In the genomic region with DNA sequence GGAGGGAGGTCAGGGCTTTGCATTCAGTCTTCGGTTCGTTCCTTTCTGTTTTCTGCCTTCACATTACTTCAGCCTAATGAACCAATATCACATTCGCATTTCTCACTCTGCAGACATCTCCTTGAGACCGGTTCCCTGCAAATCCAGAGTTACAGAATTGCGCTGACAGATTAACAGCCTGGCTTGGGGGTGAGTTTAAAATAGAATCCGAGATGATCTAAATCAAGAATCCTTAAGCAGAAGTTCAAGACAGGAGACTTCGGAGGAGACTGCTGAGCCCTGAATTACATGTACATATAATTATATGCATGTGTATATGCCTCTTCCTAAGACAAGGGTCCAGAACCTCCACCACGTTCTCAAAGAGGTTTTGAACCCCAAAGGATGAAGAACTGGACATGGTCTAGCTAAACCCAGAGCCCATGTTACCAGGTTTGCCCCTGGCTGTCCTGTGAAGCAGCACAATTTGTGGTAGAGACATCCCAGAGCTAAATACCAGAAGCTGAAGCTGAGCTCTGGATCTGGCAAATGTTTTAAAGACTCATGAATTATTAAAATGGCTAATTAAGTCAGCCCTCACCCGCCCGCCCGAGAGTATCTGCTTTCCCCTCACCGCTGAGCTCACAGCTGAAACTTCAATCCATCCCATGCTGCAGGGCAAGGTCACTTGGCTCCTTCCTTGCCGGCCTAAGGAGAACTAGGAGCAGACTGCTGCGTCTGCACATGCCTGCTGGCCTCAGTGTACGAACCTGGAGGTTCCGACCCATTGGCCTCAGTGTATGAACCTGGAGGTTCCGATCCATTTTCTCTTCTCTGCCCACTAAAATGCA, we compare ENCODE assay signal across 8 mouse cellular contexts. TPM values are rescaled to one million over a fixed set of nuclear protein-coding genes. Genes with fewer than 3 reads are reported as not detected.
DNase-seq lines count a peak whose midpoint lies in the region; ATAC-seq and TF ChIP-seq lines count a peak whose summit lies in the region.

No protein-coding gene starts in this region.

- H3K4me3 ChIP-seq in megakaryocyte, embryonic 14.5 days (replicated peaks) = peak overlapping the region; percentile 86
- H3K4me3 ChIP-seq in limb, embryonic 12.5 days (replicated peaks) = peak overlapping the region; percentile 17
- H3K4me3 ChIP-seq in cerebellum, adult 2 months (replicated peaks; ENCODE audit: insufficient read depth, low read depth, low read length) = no peak overlapping the region

- TF ChIP-seq CTCF in cerebellum, adult 2 months (IDR thresholded peaks at IDR 0.05; ENCODE audit: borderline replicate concordance, insufficient read depth, low read depth, low read length) = no peak

- H3K36me3 ChIP-seq in megakaryocyte, embryonic 14.5 days (replicated peaks; ENCODE audit: low read length) = no peaks in the 10 kb centered on the region
- H3K36me3 ChIP-seq in limb, embryonic 12.5 days = no peaks in the 10 kb centered on the region

- peak overlapping the region; percentile 50 for H3K4me2 ChIP-seq in limb, embryonic 12.5 days

- TF ChIP-seq POLR2A in cerebellum, adult 2 months (IDR thresholded peaks at IDR 0.05; ENCODE audit: borderline replicate concordance, insufficient read depth, low read length) = no peak

- DNase-seq in gastrocnemius, postnatal 25 days = peak; percentile 62
- DNase-seq in spleen, postnatal 14 days (ENCODE audit: low spot score in 2 of 2) = no peak
- DNase-seq in frontal cortex, postnatal 36 days (ENCODE audit: low spot score in 2 of 2) = no peak
- no peak for DNase-seq in cerebellum, adult 2 months

- peaks cover 35% of the 10 kb centered on the region for H3K4me1 ChIP-seq in megakaryocyte, embryonic 14.5 days
- H3K4me1 ChIP-seq in limb, embryonic 12.5 days (replicated peaks) = peaks cover 37% of the 10 kb centered on the region
- peaks cover 17% of the 10 kb centered on the region for H3K4me1 ChIP-seq in cerebellum, adult 2 months (ENCODE audit: control insufficient read depth, insufficient read depth, low read length)

- peaks cover 56% of the 10 kb centered on the region for H3K27me3 ChIP-seq in megakaryocyte, embryonic 14.5 days (replicated peaks)
- peaks cover 15% of the 10 kb centered on the region for H3K27me3 ChIP-seq in limb, embryonic 12.5 days
- no peaks in the 10 kb centered on the region for H3K27me3 ChIP-seq in cerebellum, adult 2 months (ENCODE audit: control insufficient read depth, insufficient read depth, low read length)

- H3K9ac ChIP-seq in limb, embryonic 12.5 days (replicated peaks) = no peak overlapping the region; the same call in 1 of the 2 replicates

- H3K27ac ChIP-seq in limb, embryonic 12.5 days = peak overlapping the region; percentile 46; the same call in 1 of the 2 replicates
- no peak overlapping the region for H3K27ac ChIP-seq in cerebellum, adult 2 months (ENCODE audit: insufficient read depth, low read length)

- no peaks in the 10 kb centered on the region for H3K9me3 ChIP-seq in megakaryocyte, embryonic 14.5 days
- H3K9me3 ChIP-seq in limb, embryonic 12.5 days = no peaks in the 10 kb centered on the region

- ATAC-seq in megakaryocyte, adult 5-6 weeks (ENCODE audit: poor library complexity, severe bottlenecking) = no peak
- ATAC-seq in limb, embryonic 12.5 days (ENCODE audit: insufficient number of reproducible peaks, insufficient read depth, low FRiP score, low TSS enrichment, low read depth) = no peak; the same call in 1 of the 2 replicates
- no peak for ATAC-seq in megakaryocyte progenitor cell, adult 5-6 weeks (replicated peaks; ENCODE audit: poor library complexity)

- 27% methylated on average over 17 of the region's 17 CpGs for WGBS in limb, embryonic 12.5 days
- 72% methylated on average over 17 of the region's 17 CpGs for whole genome bisulfite sequencing in cerebellum, adult 2 months

RNA-seq across cellular contexts. Expression of a gene that starts 14.1 kb away (rescaled TPM):
- polyA plus RNA-seq in megakaryocyte, embryonic 14.5 days (2012; ENCODE audit: insufficient read depth, low replicate concordance) = 2.3 and 36.6 TPM in 2 replicates
- 594 and 654 TPM in 2 replicates for total RNA-seq in megakaryocyte, adult 5-6 weeks (2015)
- 1,417 and 1,603 TPM in 2 replicates for total RNA-seq in megakaryocyte, adult 5-6 weeks (2017)
- total RNA-seq in gastrocnemius, postnatal 25 days (2021) = 100 to 1,000 TPM; 161 to 162 TPM
- polyA plus RNA-seq in limb, embryonic 12.5 days (2016; fragmentation: Nextera tagmentation; extraction: Ambion mirVana) = 850 and 865 TPM in 2 replicates
- total RNA-seq in megakaryocyte progenitor cell, adult 5-6 weeks (2015) = 664 and 692 TPM in 2 replicates
- total RNA-seq in megakaryocyte progenitor cell, adult 5-6 weeks (2017) = 1,536 and 1,800 TPM in 2 replicates
- 1,979 and 2,002 TPM in 2 replicates for polyA plus RNA-seq in cerebellum, adult 2 months (2012; rRNA removed)

RNA-seq across cellular contexts. Expression of a gene that starts 33.3 kb away (rescaled TPM):
- polyA plus RNA-seq in megakaryocyte, embryonic 14.5 days (2012; ENCODE audit: insufficient read depth, low replicate concordance) = not detected in 2 replicates
- total RNA-seq in megakaryocyte, adult 5-6 weeks (2015) = not detected in 2 replicates
- total RNA-seq in megakaryocyte, adult 5-6 weeks (2017) = not detected in 2 replicates
- not detected for total RNA-seq in gastrocnemius, postnatal 25 days (2021)
- polyA plus RNA-seq in limb, embryonic 12.5 days (2016; fragmentation: Nextera tagmentation; extraction: Ambion mirVana) = not detected in 2 replicates
- total RNA-seq in megakaryocyte progenitor cell, adult 5-6 weeks (2015) = 1.0 TPM in 1 of 2 replicates, not detected in the other
- total RNA-seq in megakaryocyte progenitor cell, adult 5-6 weeks (2017) = not detected in 2 replicates
- not detected in 2 replicates for polyA plus RNA-seq in cerebellum, adult 2 months (2012; rRNA removed)
